Mouse (Mus musculus) right cerebral cortex, adult 18-20 months (tissue): ENCODE data around the gene Fam83c.
A peak's percentile ranks its signal among the peaks of the same experiment; 100 is the strongest.

Experiments
- DNase-seq: peaks from one replicate; pipeline ENCODE4 v3.0.0; 2022; ENCODE audit warnings: mixed read lengths

The Fam83c gene

GRCm38 (mm10) chr2:155825904-155826629 is 8.6 kb downstream of the Fam83c start:
- no peak for DNase-seq

DNA sequence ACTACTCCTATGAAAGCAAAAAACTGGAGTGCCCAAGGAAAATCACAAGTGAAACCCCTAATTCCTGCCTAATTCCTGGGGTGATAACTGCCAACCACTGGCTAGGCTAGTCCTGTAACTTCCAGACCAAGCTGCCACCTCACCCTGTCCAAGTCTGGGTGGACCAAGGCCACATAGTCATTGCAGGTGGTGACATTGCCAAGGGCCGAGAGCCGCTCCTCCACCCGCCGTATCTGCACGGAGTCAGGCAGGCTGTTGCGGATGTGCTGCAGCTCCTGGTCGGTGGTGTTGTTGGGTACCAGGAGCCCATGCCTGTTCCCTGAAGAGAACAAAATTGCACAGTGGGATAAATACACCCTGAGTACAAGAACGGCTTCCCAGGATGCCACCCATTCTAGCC is 10.9 kb downstream of the Fam83c start:
- no peak for DNase-seq

- DNase-seq: no peak
These were observed 13.9 kb downstream of the Fam83c start for GRCm38 (mm10) chr2:155820779-155821178.

DNA sequence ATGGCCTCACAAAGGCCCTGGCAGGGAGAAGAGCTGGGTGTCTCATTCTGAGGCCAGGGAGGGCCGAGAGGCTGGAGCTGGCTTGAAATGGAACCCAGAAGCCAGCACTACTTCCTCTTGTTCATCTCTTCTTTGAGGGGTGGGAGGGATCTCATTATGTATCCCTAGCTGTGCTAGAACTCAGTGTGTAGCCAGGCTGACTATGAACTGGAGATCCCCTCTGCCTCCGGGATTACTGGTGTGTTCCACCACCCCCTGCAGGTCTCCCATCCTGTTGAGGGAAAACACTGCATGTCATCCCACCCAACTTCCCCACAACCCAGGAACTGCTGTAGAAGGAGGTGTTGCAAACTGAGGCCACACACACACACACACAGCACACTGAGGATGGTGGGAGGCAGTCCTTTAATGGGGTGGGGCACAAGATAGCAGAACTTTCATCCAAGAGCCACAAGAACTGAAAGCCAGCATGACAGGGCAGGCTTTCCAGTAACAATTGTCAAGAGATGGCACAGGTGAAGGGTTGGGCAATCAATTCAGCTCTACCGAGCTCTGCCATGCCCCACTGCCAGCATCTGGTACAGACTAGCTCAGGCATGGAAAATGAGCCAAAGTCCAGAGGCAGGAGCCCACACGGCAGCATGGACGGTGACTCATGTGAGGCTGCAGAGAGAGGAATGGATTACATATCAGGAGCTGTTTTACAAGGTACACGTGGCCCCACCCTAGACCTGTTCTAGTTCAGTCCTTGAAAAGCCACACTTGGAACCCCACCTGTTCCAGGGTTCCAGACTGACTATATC is 15.0 kb downstream of the Fam83c start:
- DNase-seq: no peak

- DNase-seq: no peak
These were observed 15.4 kb downstream of the Fam83c start, which contains the start of gene BC029722 for GRCm38 (mm10) chr2:155819392-155819448. Gene BC029722 (minus strand): TSS chr2:155819426.

DNA sequence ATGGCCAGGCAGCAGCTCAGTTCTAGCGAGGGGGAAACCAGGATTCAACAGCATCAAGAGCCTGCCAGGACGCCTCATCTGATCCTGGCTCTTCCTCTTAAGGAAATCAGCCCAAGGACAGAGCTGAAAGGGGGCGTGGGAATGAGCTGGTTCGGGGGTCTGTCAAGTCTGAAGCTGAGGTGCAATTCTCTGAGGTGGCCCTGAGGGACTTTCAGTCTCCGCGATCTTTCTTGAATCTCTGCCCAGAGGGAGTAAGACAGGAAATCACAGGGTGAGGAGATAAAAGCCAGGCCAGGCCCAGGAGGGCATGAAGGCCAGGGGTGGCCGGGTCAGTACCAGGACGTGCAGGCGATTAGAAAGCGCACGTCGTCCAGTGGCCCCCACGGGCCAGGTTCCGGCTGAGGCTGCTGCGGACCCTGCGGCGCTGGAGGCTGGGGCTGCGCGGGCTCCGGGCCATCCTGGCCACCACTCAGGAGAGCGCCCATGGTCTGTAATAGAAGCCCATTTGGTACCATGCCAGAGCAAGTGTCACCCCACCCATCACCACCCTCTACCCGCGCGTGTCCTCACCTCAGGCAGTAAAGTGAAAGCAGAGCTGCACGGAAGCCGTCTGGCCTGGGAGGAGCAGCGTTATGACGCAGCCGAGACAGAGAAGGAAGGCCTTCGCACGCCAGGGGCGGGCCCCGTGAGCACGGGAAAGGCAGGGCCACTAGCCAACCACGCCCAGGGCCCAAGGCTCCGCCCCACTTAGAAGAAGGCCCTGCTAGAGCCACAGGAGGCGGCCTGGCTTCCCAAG is 15.9 kb downstream of the Fam83c start:
- peak; percentile 96 for DNase-seq

- DNase-seq: no peak
These were observed 17.1 kb downstream of the Fam83c start for GRCm38 (mm10) chr2:155817301-155818245.

GRCm38 (mm10) chr2:155816179-155816578 is 18.5 kb downstream of the Fam83c start:
- no peak for DNase-seq

DNA sequence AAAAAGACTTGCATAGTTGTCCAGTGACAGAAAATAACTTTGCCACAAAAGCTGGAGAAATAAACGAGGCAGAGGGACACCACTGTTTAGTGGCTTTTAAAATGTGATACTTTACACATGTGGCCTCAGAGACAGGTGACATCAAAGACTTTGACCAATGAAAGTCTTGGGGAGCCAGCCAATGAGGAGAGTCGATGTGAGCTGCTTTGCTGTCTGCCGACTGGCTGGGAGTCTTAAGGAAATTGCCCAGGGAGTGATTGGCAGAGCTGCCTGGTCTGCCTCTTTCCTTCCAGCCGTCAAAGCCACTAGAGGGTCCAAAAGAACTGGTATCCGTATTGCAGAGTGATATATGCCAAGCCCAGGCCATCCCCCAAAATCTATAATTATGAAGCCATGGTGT is 19.8 kb downstream of the Fam83c start:
- no peak for DNase-seq

GRCm38 (mm10) chr2:155812637-155813036 is 22.0 kb downstream of the Fam83c start:
- DNase-seq: no peak

DNA sequence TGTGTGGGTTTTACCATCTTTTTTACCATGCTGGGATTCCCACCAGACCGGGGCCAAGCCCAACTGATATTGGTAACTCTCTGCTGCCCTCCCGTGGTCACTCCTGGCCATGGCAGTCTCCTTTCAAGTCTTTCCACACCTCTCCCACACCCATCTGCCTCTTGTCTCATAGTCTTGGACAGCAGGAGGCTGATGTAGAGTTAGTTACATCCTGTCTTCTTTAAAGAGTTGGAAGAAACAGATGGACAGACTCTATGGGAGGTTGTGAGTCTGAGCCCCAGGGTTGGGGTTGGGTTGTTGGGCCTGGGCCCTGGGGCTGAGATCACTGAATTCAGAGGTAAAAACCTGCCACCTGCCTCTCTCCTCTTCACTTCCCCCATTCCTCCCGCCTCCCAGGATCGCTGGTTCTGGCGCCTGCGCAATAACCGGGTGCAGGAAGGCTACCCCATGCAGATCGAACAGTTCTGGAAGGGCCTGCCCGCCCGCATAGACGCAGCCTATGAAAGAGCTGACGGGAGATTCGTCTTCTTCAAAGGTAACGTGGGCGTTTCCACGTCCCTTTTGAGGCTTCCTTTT is 22.7 kb downstream of the Fam83c start:
- DNase-seq: peak; percentile 90

GRCm38 (mm10) chr2:155809620-155810019 is 25.0 kb downstream of the Fam83c start:
- DNase-seq: no peak

- no peak for DNase-seq
These were observed 27.2 kb downstream of the Fam83c start for GRCm38 (mm10) chr2:155807408-155807807.

DNA sequence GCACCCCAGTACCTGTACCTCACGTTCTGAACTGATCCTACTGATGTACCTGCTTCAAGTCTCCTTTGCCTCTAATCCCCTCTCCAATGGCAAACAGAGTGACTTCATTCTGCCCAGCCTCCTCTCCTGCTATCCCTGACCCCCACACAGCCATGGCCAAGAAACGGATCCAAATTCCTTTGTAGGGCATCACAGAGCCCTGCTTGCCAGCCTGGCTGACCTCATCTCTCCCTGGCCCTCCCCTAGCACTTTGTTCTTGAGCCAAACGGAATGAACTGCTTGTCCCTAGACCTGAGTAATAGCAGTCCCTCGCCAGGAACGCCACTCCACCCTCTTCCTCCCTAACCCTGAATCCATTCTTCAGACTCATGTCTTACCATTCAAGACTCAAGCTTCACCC is 28.1 kb downstream of the Fam83c start:
- no peak for DNase-seq

DNA sequence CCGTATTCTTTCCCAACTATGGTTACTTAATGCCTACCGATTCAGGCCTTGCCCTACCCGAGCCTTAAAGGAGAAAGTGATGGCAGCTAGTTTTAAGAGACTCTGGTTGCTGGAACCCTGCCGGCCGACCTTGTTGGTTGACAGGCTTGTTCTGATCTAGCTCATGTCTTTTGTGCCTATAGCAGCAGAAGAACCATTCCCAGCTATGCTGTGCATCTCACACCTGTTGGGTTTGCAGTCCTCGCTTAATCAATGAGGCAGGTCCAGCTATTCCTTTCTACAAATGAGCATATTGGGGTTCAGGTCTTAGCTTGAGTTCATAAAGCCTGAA is 28.8 kb downstream of the Fam83c start:
- DNase-seq: no peak

DNA sequence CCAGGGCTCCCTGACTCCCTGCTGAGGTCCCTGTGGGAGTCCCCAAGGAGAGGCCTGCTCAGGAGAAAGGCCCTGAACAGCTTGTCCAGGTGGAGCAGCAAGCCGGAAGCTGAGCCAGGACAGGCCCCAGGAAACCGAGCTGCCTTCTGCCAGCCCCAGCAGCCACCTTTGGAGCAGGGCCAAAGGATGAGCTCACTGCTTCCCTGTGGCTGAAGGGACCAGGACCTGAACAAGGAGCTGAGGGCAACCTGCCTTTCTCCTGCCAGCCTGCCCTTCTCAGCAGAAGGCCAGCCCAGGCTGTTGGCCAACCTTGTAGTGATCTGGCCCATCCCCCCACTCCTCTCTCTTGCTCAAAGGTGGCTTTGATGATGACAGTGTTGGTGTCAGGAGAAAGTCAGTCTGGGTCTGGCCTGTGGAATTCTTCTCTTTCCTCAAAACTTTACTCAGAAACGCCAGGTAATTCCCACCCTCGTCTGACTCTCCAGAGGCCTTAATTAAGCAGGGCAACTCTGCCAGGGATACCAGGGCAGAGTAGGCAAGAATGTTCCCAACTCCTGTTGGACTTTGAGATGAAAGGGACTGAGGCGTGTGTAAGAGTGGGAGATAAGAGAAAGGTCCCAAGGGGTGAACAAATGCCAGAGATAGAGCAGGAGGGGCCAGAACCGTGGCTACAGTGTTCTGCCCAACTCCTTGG is 29.3 kb downstream of the Fam83c start:
- DNase-seq: no peak

GRCm38 (mm10) chr2:155804053-155804452 is 30.6 kb downstream of the Fam83c start:
- DNase-seq: no peak

- no peak for DNase-seq
These were observed 31.9 kb downstream of the Fam83c start for GRCm38 (mm10) chr2:155802761-155803160.

DNA sequence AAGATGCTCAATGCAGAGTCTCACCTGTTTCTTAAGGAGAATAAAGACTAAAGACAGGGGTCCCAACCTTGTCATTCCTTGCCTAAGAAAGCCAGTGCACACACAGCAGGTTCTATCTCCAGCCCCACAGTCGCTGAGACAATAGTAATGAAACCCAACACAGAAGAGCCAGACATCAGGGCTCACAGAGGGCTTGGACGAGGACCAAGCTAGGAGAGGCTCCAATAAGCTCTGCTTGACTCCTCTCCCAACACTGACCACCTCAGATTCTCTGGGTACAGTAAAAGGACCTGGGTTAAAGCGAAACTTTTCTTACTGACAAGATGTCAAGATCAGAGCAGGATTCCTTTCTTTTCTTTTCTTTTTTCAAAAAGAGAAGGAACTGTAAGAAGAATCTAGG is 36.0 kb downstream of the Fam83c start:
- DNase-seq: no peak

- DNase-seq: no peak
These were observed 39.8 kb downstream of the Fam83c start for GRCm38 (mm10) chr2:155794674-155795445.

- no peak for DNase-seq
These were observed 41.8 kb downstream of the Fam83c start for GRCm38 (mm10) chr2:155792899-155793298.
